Mouse (Mus musculus): ENCODE measurements around the gene Chrm4. TPM values are rescaled to one million over a fixed set of nuclear protein-coding genes. Genes with fewer than 3 reads are reported as not detected.
A peak's percentile ranks its signal among the peaks of the same experiment; 100 is the strongest.

Chrm4 gene
- polyA plus RNA-seq, 1 experiment from 2014 or later = not detected

DNA sequence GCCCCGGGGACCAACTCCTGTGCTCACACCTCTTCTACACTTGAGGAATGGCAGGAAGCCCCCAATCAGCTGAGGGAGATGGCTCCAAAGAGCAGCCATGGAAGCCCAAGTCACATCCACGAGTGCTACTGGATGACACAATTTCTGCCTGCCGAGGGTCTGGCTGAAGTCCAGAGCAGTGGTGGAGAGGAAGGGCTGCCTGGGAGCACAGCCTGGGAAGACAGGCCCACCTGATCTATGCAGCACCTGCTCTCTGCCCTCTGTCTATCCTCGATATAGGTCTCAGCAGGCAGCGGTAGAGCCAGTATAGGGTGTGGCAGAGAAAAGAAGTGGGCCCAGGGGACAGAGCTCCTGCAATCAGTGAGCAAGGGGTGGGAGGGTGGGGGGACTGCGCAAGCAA is 19.8 kb downstream of the Chrm4 start:
- H3K36me3 ChIP-seq (ENCODE audit: insufficient read depth, low read length) = no peaks in the 10 kb centered on the region
- H3K27me3 ChIP-seq (ENCODE audit: insufficient read depth, low read length) = no peaks in the 10 kb centered on the region
- DNase-seq (ENCODE audit: low spot score) = no peak
- no peak overlapping the region for H3K4me2 ChIP-seq (ENCODE audit: low read length)
- WGBS = 56% methylated on average over 6 of the region's 6 CpGs
- no peak for TF ChIP-seq CTCF (IDR thresholded peaks at IDR 0.05; ENCODE audit: low read depth)
- ATAC-seq (replicated peaks; ENCODE audit: low FRiP score, low read depth) = no peak
- H3K27ac ChIP-seq = no peak overlapping the region
- H3K9me3 ChIP-seq (replicated peaks; ENCODE audit: low read length) = no peaks in the 10 kb centered on the region
- H3K9ac ChIP-seq (ENCODE audit: low read depth, low read length) = no peak overlapping the region
- peaks cover 39% of the 10 kb centered on the region for H3K4me1 ChIP-seq (replicated peaks; ENCODE audit: insufficient read depth, low read length)
- H3K4me3 ChIP-seq (replicated peaks; ENCODE audit: low read depth, low read length) = no peak overlapping the region

DNA sequence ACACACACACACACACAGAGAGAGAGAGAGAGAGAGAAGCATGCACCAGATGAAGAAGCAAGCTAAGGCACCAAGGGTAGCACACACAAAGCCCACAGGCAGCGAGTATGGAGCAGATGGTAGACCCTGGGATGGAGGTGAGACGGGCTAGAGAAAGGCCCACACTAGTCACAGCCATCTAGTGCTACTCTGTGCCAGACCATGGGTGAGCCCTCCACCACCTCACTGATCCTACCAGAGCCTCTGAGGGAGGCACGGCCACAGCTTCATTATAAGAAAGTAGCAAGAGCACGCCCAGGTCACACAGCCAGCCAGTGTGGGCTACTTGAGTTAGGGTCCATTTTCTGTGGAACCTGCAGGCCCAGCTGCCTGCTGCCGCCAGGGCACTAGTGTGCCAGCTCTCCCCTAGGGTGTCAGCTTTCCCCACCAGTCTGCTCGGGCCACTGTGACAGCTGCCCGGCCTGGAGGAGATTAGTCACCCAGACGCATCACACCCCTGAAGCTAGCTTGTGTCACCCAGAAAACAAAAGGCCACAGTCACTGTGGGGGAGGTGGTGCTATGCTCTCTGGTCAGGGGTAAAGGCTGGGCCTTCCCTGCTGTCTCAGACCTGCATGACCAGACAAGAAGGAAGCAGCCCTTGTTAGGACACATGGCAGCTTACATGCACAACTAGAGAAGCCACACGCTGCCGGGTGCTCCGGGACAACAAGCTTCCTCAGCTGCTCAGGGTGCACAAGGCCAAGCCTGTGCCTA is 20.5 kb downstream of the Chrm4 start:
- no peak overlapping the region for H3K9ac ChIP-seq (ENCODE audit: low read depth, low read length)
- 47% methylated on average over 11 of the region's 11 CpGs for WGBS
- peak; percentile 72 for DNase-seq (ENCODE audit: low spot score)

DNA sequence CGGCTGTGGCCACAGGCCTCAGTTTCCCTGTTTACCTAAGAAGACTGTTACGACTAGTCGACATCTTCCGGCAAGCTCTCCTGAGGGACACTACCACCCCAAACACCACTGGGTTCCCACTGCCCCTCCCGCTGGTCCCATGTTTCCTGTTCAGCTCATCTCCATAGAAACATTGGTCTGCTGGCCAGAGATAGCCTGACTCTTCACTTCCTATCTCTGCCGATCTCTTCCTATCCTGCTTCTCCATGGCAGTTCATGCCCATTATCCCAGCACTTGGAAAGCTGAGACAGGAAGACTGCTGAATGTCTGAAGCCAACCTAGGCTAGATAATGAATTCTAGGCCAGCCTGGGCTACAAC is 21.1 kb downstream of the Chrm4 start:
- Histone ChIP-seq H3K4me1 (replicated peaks; ENCODE audit: insufficient read depth, low read length) (peaks cover 39% of the 10 kb centered on the region), H3K36me3 (ENCODE audit: insufficient read depth, low read length) (no peaks in the 10 kb centered on the region), H3K4me2 (ENCODE audit: low read length) (no peak overlapping the region), H3K9me3 (replicated peaks; ENCODE audit: low read length) (no peaks in the 10 kb centered on the region), H3K9ac (ENCODE audit: low read depth, low read length) (no peak overlapping the region), H3K27ac (peak overlapping the region; percentile 62; the same call in 1 of the 2 replicates), H3K4me3 (replicated peaks; ENCODE audit: low read depth, low read length) (no peak overlapping the region), H3K27me3 (ENCODE audit: insufficient read depth, low read length) (no peaks in the 10 kb centered on the region)
- ATAC-seq (replicated peaks; ENCODE audit: low FRiP score, low read depth) (no peak), DNase-seq (ENCODE audit: low spot score) (no peak)
- no peak for TF ChIP-seq CTCF (IDR thresholded peaks at IDR 0.05; ENCODE audit: low read depth)
- WGBS = 60% methylated on average over 6 of the region's 6 CpGs

More for the DNA sequence above, 20.5 kb downstream of the Chrm4 start:
- H3K4me2 ChIP-seq (ENCODE audit: low read length) = no peak overlapping the region
- peak overlapping the region; percentile 62; the same call in 1 of the 2 replicates for H3K27ac ChIP-seq
- no peak for TF ChIP-seq CTCF (IDR thresholded peaks at IDR 0.05; ENCODE audit: low read depth)
- peak; percentile 50; the same call in 1 of the 2 replicates for ATAC-seq (replicated peaks; ENCODE audit: low FRiP score, low read depth)
- no peaks in the 10 kb centered on the region for H3K36me3 ChIP-seq (ENCODE audit: insufficient read depth, low read length)
- H3K4me1 ChIP-seq (replicated peaks; ENCODE audit: insufficient read depth, low read length) = peaks cover 39% of the 10 kb centered on the region
- H3K27me3 ChIP-seq (ENCODE audit: insufficient read depth, low read length) = no peaks in the 10 kb centered on the region
- H3K9me3 ChIP-seq (replicated peaks; ENCODE audit: low read length) = no peaks in the 10 kb centered on the region
- H3K4me3 ChIP-seq (replicated peaks; ENCODE audit: low read depth, low read length) = no peak overlapping the region

DNA sequence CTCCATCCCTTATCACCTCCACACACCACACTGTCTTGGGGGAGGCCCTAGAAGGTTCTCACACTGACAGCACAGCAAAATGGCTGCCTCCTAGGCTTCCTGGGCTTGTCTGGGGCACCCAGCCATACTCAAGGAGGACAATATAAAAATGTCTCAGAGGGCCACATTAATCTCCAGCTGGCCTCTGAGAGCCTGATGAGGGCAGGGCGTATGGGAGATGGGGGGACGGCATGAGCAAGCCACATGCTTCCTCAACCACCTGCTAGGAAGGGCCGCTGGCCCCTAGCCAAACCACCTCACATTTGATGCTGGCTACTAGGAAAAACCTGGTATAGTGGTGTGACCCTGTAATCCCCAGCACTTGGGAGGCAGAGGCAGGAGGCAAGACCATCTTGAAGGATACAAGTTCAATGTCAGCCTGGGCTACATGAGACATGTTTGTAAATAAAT is 21.8 kb downstream of the Chrm4 start:
- peaks cover 43% of the 10 kb centered on the region for H3K4me1 ChIP-seq (replicated peaks; ENCODE audit: insufficient read depth, low read length)

DNA sequence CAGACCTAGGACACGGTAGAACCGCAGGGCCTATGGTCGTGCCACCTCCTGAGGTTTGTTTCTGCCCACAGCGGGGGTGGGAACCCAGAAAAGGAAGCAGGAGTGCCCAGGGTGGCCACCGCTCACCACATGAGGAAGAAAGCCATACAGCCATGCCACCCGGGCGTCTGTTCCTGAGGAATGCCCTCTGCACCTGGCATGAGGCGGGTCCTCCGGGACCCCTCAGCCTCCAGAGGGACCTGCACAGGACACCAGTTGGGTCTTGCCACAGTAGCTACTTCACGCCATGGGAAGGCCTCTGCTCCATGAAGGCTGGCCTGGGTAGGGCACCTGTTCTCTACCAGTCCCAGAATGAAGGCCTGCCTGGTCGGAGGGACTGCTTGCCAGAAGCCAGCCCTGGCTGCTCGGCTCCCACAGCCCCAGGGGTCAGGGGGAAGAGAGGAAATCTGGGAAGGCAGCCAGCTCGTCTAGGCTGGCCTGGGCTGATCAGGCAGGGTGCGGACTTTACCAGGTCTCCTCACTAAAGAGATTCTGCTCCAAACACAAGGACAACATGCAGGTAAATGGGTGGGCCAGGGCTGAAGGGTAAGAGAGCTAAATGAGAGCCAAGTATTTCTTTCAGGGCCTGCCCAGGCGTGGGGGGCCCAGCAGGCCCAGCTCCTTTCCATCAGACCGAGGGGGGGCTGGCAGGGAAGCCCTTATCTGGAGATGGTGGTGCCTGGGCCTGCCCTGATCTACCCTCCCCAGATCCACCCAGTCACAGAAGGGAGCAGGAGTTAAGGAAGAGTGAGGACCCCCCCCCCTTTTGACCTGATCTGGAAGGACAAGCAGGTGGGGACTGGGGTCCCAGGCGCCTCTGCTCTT is 22.6 kb downstream of the Chrm4 start:
- DNase-seq (ENCODE audit: low spot score) = no peak
- H3K9ac ChIP-seq (ENCODE audit: low read depth, low read length) = peak overlapping the region; percentile 54; the same call in 1 of the 2 replicates
- H3K27ac ChIP-seq = peak overlapping the region; percentile 72
- H3K9me3 ChIP-seq (replicated peaks; ENCODE audit: low read length) = no peaks in the 10 kb centered on the region
- H3K4me1 ChIP-seq (replicated peaks; ENCODE audit: insufficient read depth, low read length) = peaks cover 41% of the 10 kb centered on the region
- TF ChIP-seq CTCF (IDR thresholded peaks at IDR 0.05; ENCODE audit: low read depth) = no peak
- ATAC-seq (replicated peaks; ENCODE audit: low FRiP score, low read depth) = no peak
- no peak overlapping the region; the same call in 1 of the 2 replicates for H3K4me3 ChIP-seq (replicated peaks; ENCODE audit: low read depth, low read length)
- no peaks in the 10 kb centered on the region for H3K36me3 ChIP-seq (ENCODE audit: insufficient read depth, low read length)
- WGBS = 54% methylated on average over 17 of the region's 17 CpGs
- H3K4me2 ChIP-seq (ENCODE audit: low read length) = peak overlapping the region; percentile 49
- no peaks in the 10 kb centered on the region for H3K27me3 ChIP-seq (ENCODE audit: insufficient read depth, low read length)

More for the DNA sequence above, 21.8 kb downstream of the Chrm4 start:
- Histone ChIP-seq H3K4me3 (replicated peaks; ENCODE audit: low read depth, low read length) (no peak overlapping the region), H3K36me3 (ENCODE audit: insufficient read depth, low read length) (no peaks in the 10 kb centered on the region), H3K4me2 (ENCODE audit: low read length) (no peak overlapping the region), H3K9me3 (replicated peaks; ENCODE audit: low read length) (no peaks in the 10 kb centered on the region), H3K9ac (ENCODE audit: low read depth, low read length) (no peak overlapping the region), H3K27me3 (ENCODE audit: insufficient read depth, low read length) (no peaks in the 10 kb centered on the region), H3K27ac (peak overlapping the region; percentile 72; the same call in 1 of the 2 replicates)
- DNase-seq (ENCODE audit: low spot score) = no peak
- TF ChIP-seq CTCF (IDR thresholded peaks at IDR 0.05; ENCODE audit: low read depth) = no peak
- WGBS = 52% methylated on average over 3 of the region's 3 CpGs
- no peak for ATAC-seq (replicated peaks; ENCODE audit: low FRiP score, low read depth)

Measured in kidney, postnatal 0 days (tissue).